Mouse (Mus musculus) lung, embryonic 15.5 days (tissue): ENCODE measurements around the gene Marc2. TPM values are rescaled to one million over a fixed set of nuclear protein-coding genes. Genes with fewer than 3 reads are reported as not detected.

Experiments
- ATAC-seq: fragments of 200-750 bp; cut with Nextera tagmentation; 2 replicates; pipeline ENCODE4 v1.8.0; 2017; ENCODE audit warnings: moderate number of reproducible peaks, borderline replicate concordance; ENCODE audit not compliant: low FRiP score, low TSS enrichment; ENCODE audit errors: extremely low read depth
- H3K27ac ChIP-seq: fragments of 300-500 bp; sonication (generic); 2 replicates; pipeline ENCODE4 v1.5.1; 2015; ENCODE audit warnings: moderate library complexity, mild to moderate bottlenecking, inconsistent platforms
- H3K27me3 ChIP-seq: fragments of 300-500 bp; sonication (generic); 2 replicates; pipeline ENCODE4 v1.6.1; 2015; ENCODE audit warnings: inconsistent platforms
- H3K36me3 ChIP-seq: fragments of 300-500 bp; sonication (generic); 2 replicates; pipeline ENCODE4 v1.6.1; 2015; ENCODE audit warnings: inconsistent platforms
- H3K4me1 ChIP-seq: fragments of 300-500 bp; sonication (generic); 2 replicates; pipeline ENCODE4 v1.6.1; 2015; ENCODE audit warnings: inconsistent platforms
- H3K4me2 ChIP-seq: fragments of 300-500 bp; sonication (generic); 2 replicates; pipeline ENCODE4 v1.6.1; 2015; ENCODE audit warnings: inconsistent platforms, mild to moderate bottlenecking, moderate library complexity
- H3K4me3 ChIP-seq: fragments of 300-500 bp; sonication (generic); 2 replicates; pipeline ENCODE4 v1.5.1; 2015; ENCODE audit warnings: mild to moderate bottlenecking, inconsistent platforms
- H3K9ac ChIP-seq: fragments of 300-500 bp; sonication (generic); 2 replicates; pipeline ENCODE4 v1.6.1; 2015; ENCODE audit warnings: inconsistent platforms
- H3K9me3 ChIP-seq: fragments of 300-500 bp; sonication (generic); 2 replicates; pipeline ENCODE4 v1.6.1; 2016; ENCODE audit warnings: inconsistent platforms
- WGBS: fragments of 180-500 bp; shearing (Covaris S2); methylation state at CpG from one replicate; pipeline ENCODE4 v1.1.7; 2015; 5-methylcytosine and 5-hydroxymethylcytosine counted together
- polyA plus RNA-seq: library from polyadenylated mRNA; unstranded; fragments of >200 nt; fragmentation: Nextera tagmentation; extraction: Ambion mirVana; gene quantifications from 2 replicates; pipeline ENCODE4 v1.2.1, GENCODE M21; 2015

The Marc2 gene
- 150 and 160 TPM in 2 replicates for polyA plus RNA-seq

DNA sequence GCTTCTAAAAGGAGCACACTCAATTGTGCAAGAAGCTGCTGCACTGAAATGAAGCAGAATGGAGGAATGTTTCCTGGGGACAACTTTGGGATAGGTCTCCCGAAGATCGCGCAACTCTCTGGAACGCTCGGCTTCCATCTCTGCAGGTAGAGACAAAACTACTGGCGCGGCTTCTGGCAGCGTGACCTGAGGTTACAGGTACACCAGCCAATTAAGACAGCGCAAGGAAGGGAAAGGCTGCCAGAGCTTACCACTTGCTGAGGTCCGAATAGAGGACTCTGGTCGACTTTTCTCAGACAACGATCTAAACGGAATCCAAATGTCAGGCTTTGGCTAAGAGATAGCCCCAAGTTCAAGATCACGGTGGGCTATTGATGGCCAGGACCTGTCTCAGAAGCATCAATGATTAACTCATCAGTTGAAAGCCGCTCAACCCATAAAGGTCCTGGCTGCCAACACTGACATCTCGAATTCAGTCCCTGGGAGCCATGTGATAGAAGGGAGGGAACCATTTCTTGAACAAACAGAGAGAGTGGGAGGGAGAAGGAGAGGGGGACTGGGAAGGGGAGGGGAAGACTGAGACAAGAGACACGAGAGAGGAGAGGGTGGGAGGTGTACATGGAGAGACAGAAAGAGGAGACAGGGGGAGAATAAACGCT is at the start of gene Marc2:
TSS of gene Marc2 (minus strand) at position 360 of the 659 bp plus-strand sequence.
- Histone ChIP-seq H3K9me3 (no peaks in the 10 kb centered on the region), H3K4me2 (peak within 1 kb of the TSS; percentile 83), H3K9ac (peak within 1 kb of the TSS; percentile 93), H3K27ac (peak within 1 kb of the TSS; percentile 88), H3K36me3 (no peaks in the 10 kb centered on the region), H3K4me1 (peaks cover 20% of the 10 kb centered on the region), H3K27me3 (no peaks in the 10 kb centered on the region; the same call in 1 of the 2 replicates), H3K4me3 (peak within 1 kb of the TSS; percentile 94)
- WGBS = 2% methylated on average over 18 of the region's 18 CpGs
- peak; percentile 40 for ATAC-seq

DNA sequence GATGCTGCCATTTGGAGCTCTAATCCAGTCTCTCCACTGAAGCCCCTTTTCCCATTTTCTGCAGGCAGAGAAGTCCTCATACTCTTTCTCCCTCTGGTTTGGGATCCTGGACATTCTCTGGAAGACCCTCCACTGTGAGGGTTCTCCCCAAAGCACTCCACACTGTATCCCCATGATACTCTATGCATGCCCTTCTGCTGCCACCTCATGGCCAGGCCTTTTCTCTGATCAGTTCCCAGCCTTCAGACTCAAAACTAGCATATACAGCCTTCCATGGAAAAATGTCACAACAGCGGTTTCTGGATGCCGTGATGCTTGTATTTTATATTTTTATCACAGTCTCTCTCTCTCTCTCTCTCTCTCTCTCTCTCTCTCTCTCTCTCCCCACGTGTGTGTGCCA is 45.7 kb upstream of the Marc2 start:
- Histone ChIP-seq H3K27me3 (no peaks in the 10 kb centered on the region), H3K4me3 (no peak overlapping the region), H3K4me1 (no peaks in the 10 kb centered on the region), H3K4me2 (no peak overlapping the region), H3K9me3 (no peaks in the 10 kb centered on the region), H3K36me3 (no peaks in the 10 kb centered on the region), H3K9ac (no peak overlapping the region), H3K27ac (no peak overlapping the region)
- ATAC-seq = no peak
- WGBS = 76% methylated on average over 3 of the region's 3 CpGs

DNA sequence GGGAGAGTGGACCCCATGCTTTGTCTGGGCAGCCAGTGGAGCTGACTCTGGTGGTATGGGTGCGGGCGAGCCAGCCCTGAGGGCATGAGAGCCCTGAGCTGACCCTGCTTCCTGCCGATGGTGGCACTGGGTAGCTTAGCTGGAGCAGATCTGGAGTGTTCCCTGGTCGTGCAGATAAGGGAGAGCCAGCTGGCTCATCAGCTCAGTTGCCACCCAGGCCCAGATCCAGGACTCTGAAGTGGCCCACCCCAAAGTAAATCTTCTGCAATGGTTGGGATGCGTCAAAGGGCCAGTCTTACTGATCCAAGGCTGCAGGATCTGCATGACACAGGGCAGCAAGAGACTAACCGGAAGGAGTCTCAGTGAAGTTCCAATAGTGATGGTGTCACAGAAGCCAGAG is 43.2 kb upstream of the Marc2 start:
- H3K9me3 ChIP-seq = no peaks in the 10 kb centered on the region

DNA sequence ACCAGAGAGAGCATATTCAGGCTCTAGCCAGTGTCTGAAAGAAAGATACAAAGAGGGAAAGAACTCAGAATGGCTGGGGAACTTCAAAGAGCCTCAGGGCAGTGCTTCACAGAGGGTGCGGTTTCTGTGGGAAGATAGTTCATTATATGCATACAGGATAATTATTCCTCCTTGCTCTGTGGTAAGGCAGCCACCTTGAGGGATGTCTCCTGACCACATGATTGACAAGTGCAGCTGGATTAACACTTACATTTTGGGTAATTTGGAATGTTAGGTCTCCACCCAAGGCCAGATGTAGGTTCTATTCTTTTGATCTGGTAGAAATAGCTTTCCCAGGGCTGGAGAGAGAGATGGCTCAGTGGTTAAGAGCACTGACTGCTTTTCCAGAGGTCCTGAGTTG is 39.9 kb upstream of the Marc2 start:
- Histone ChIP-seq H3K4me1 (peaks cover 11% of the 10 kb centered on the region; the same call in 1 of the 2 replicates), H3K36me3 (no peaks in the 10 kb centered on the region), H3K4me3 (no peak overlapping the region), H3K4me2 (no peak overlapping the region), H3K9me3 (no peaks in the 10 kb centered on the region), H3K27me3 (peaks cover 33% of the 10 kb centered on the region), H3K27ac (no peak overlapping the region), H3K9ac (no peak overlapping the region)
- 81% methylated on average over 1 of the region's 1 CpGs for WGBS
- no peak for ATAC-seq

More for the DNA sequence above, 43.2 kb upstream of the Marc2 start:
- no peak overlapping the region for H3K27ac ChIP-seq
- ATAC-seq = no peak
- H3K36me3 ChIP-seq = no peaks in the 10 kb centered on the region
- WGBS = 83% methylated on average over 6 of the region's 6 CpGs
- H3K4me2 ChIP-seq = no peak overlapping the region
- H3K9ac ChIP-seq = no peak overlapping the region
- H3K4me3 ChIP-seq = no peak overlapping the region
- peaks cover under 1% of the 10 kb centered on the region; the same call in 1 of the 2 replicates for H3K27me3 ChIP-seq
- no peaks in the 10 kb centered on the region for H3K4me1 ChIP-seq

DNA sequence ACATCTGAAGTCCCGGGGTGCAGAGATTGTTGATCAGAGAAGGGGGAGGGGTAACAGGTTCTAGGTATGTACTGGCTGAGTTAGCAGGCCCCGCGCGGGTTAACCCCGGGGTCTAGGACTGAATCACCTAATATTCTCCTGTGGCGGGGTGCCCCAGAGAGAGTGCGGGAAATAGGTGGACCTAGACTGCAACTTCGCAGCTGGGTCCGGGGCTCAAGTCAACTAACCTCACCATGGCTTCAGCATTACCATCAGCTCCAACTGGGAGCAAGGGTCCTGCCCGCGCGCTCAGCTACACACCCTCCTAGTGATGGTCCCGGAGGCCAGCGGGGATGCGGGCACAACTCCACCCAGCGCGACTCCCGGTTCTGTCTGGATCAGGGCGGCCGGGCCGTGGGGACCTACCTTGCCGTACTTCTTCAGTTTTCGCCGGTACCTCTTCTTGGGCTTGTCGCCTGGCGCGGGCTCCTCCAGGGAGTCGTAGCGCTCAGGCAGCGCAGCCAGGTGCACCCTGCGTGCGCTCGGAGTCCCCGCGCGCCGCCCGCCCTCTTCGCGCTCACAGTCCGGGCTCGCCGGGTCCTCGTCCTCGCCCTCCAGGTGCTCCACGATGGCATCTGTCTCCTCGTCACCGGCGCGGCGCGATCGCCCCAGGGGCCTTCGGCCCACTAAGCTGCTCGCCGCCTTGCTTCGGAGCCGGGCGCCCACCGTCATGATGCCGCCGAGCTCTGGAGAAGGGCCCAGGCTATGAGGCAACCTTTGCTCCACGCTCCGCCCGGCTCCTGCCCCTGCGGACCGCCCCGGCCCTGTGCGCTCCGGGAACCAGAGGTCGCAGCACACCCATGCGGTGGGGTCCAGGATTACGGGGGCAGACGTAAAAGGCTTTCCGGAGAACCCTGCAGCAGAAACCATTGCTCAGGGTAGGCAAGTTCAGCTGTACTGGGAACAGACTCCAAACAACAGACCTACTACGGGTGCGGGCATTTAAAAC is 36.3 kb upstream of the Marc2 start, which contains the start of gene C130074G19Rik:
TSS of gene C130074G19Rik (minus strand) at position 938 of the 988 bp plus-strand sequence.
- H3K36me3 ChIP-seq = no peaks in the 10 kb centered on the region
- ATAC-seq = peak; percentile 87
- H3K9me3 ChIP-seq = no peaks in the 10 kb centered on the region
- WGBS = 2% methylated on average over 77 of the region's 77 CpGs
- H3K4me3 ChIP-seq = peak within 1 kb of the TSS; percentile 50
- H3K4me2 ChIP-seq = peak within 1 kb of the TSS; percentile 81
- H3K4me1 ChIP-seq = peaks cover 11% of the 10 kb centered on the region; the same call in 1 of the 2 replicates
- no peak within 1 kb of the TSS for H3K27ac ChIP-seq
- peak within 1 kb of the TSS; percentile 40 for H3K9ac ChIP-seq
- H3K27me3 ChIP-seq = peaks cover 36% of the 10 kb centered on the region

DNA sequence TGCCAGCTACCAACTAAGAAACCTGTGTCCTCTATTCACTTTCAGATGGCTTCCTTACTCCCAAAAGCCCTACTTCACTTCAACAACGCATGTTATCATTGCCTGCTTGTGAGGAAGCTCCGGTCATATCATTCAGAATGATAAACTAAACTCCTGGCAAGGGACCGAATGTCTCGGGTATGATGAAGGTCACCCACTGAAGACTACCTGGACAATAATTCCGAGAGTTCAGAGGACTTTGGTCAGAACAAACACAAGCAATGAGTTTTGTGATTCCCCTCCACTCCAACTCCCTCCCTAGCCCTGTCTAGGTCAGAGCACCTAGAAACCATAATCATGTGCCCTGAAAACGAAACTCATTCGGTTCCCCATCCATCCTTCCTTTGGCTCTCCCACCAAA is 35.6 kb upstream of the Marc2 start:
- no peak for ATAC-seq
- peaks cover 36% of the 10 kb centered on the region for H3K27me3 ChIP-seq
- H3K27ac ChIP-seq = no peak overlapping the region
- H3K4me3 ChIP-seq = peak overlapping the region; percentile 50
- H3K36me3 ChIP-seq = no peaks in the 10 kb centered on the region
- H3K4me2 ChIP-seq = peak overlapping the region; percentile 81
- H3K4me1 ChIP-seq = peaks cover 11% of the 10 kb centered on the region; the same call in 1 of the 2 replicates
- H3K9ac ChIP-seq = no peak overlapping the region
- 56% methylated on average over 7 of the region's 7 CpGs for WGBS
- no peaks in the 10 kb centered on the region for H3K9me3 ChIP-seq

DNA sequence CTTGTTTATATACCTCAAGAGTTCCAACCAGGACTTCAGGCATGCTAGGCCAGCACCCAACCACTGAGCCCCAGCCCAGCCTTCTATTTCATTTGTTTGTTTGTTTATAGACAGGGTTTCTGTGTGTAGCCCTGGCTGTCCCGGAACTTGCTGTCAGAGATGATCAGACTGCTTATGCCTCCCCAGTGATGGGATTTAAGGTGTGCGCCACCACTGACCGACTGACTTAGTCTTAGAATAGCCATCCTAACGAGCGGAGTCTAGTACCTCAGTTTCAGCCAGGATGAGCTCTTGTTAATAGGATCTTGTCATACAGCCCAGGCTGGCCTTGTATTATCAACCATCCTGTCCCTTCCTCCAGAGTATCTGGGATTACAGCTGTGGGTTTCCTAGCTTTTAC is 35.0 kb upstream of the Marc2 start:
- peaks cover 36% of the 10 kb centered on the region for H3K27me3 ChIP-seq
- no peak overlapping the region for H3K9ac ChIP-seq
- 75% methylated on average over 5 of the region's 5 CpGs for WGBS

DNA sequence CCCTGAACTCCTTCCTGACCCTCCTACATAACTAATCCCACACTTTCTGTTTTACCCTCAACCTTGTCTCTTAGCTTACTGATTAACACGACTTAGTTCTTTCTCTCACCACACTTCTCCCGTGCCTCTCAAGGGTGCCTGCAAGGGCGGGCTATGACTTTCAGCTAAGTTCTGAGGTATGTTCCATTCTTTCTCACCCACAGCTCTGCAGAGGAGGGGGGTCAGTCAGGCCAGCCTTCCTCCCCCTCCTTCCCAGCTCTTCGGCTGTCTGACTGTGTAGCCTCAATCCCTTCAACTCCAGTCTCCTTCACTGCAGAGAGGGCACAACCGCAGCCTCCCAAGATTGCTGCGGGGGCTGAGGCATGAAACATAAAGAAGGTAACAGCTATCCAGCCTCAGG is 32.6 kb upstream of the Marc2 start:
- peaks cover 11% of the 10 kb centered on the region; the same call in 1 of the 2 replicates for H3K4me1 ChIP-seq
- H3K9ac ChIP-seq = no peak overlapping the region
- no peaks in the 10 kb centered on the region for H3K36me3 ChIP-seq
- no peak overlapping the region for H3K4me2 ChIP-seq
- peaks cover 30% of the 10 kb centered on the region for H3K27me3 ChIP-seq
- no peak overlapping the region for H3K27ac ChIP-seq
- 53% methylated on average over 6 of the region's 6 CpGs for WGBS
- no peaks in the 10 kb centered on the region for H3K9me3 ChIP-seq
- H3K4me3 ChIP-seq = no peak overlapping the region
- ATAC-seq = no peak

More for the DNA sequence above, 35.0 kb upstream of the Marc2 start:
- peak overlapping the region; percentile 50 for H3K4me3 ChIP-seq
- H3K27ac ChIP-seq = no peak overlapping the region
- no peak for ATAC-seq
- H3K4me2 ChIP-seq = peak overlapping the region; percentile 81
- H3K4me1 ChIP-seq = peaks cover 11% of the 10 kb centered on the region; the same call in 1 of the 2 replicates
- no peaks in the 10 kb centered on the region for H3K9me3 ChIP-seq
- no peaks in the 10 kb centered on the region for H3K36me3 ChIP-seq

DNA sequence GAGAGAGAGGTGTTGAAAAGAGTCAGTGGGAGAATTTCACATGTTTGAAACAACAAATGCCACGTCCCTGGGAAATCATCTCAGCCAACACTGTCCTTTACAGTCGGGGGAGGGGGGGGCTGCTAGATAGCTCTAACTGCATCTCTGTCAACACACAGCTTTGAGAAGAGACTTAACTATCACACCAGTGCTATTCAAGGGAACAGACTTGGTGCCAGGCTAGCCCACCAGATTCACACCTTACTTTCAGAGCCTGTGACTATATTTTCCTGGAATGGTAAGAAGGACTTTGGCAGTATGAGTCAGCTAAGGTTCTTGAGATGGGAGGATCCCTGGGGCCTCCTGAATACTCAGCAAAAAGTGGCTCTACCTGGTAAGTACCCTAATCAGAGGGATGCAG is 31.1 kb upstream of the Marc2 start:
- 47% methylated on average over 2 of the region's 2 CpGs for WGBS
- H3K36me3 ChIP-seq = no peaks in the 10 kb centered on the region
- no peaks in the 10 kb centered on the region for H3K9me3 ChIP-seq
- H3K4me2 ChIP-seq = no peak overlapping the region
- no peak overlapping the region for H3K27ac ChIP-seq
- peaks cover 2% of the 10 kb centered on the region; the same call in 1 of the 2 replicates for H3K4me1 ChIP-seq
- peaks cover 15% of the 10 kb centered on the region for H3K27me3 ChIP-seq
- ATAC-seq = no peak
- no peak overlapping the region for H3K9ac ChIP-seq
- H3K4me3 ChIP-seq = no peak overlapping the region

DNA sequence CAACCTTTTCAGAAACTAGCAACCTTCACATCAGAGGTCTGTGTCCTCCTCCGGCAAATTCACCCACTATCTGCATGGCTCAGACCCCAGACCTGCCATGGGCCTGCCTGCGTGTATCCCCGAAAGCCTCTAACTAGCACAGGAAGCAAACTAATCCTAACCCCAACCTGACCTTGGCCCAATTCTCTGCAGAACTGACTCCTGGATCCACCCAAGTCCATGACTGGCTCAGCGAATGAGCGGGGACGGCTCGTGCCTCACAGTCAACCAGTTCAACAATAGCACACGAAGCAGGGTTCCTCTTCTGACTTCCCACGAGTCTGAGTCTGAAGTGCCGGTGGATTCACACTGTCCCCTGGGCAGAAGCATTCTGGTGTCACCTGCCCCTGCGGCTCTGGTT is 27.7 kb upstream of the Marc2 start:
- no peak overlapping the region for H3K27ac ChIP-seq
- H3K4me1 ChIP-seq = peaks cover 15% of the 10 kb centered on the region
- no peak overlapping the region for H3K4me3 ChIP-seq
- no peaks in the 10 kb centered on the region for H3K36me3 ChIP-seq
- no peak for ATAC-seq
- H3K4me2 ChIP-seq = no peak overlapping the region
- H3K9ac ChIP-seq = no peak overlapping the region
- 80% methylated on average over 11 of the region's 11 CpGs for WGBS
- H3K27me3 ChIP-seq = no peaks in the 10 kb centered on the region
- no peaks in the 10 kb centered on the region for H3K9me3 ChIP-seq

DNA sequence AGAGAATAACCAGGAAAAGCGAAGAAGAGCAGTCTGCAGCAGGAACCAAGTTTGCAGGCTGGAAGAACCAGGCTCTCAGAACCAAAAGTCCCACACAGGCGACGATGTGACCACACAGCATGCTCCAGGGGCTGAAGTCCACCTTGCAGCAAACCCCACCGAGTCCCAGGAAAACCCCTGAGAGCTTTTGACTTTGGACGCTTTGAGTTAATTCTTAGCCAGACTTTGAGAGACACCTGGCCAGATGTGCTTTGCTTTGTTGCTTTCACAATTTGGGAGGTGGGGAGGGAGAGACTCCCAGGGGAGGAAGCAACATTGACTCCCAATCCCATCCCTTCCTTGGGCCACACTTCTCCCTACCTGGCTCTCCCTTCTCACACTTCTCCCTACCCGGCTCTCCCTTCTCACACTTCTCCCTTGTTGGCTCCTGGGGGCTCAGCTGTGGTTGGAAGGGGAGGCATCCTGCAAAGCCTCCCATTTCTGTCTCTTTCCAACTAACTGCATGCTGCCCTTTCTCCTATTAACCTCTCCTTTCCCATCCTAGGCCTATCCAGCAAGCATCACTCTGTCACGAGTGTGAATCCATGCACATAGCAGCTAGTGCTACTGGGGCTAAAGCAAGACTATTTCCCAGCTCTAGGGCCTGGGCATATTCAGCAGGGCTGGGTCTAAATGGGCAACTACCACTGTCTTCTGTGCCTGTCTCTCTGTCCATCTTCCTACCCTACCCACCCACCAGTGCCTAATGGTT is 26.0 kb upstream of the Marc2 start:
- WGBS = 73% methylated on average over 7 of the region's 7 CpGs
- no peaks in the 10 kb centered on the region for H3K36me3 ChIP-seq
- H3K9me3 ChIP-seq = no peaks in the 10 kb centered on the region
- peaks cover 15% of the 10 kb centered on the region for H3K4me1 ChIP-seq
- ATAC-seq = no peak
- no peak overlapping the region for H3K4me3 ChIP-seq
- no peak overlapping the region for H3K27ac ChIP-seq
- H3K4me2 ChIP-seq = no peak overlapping the region
- no peaks in the 10 kb centered on the region for H3K27me3 ChIP-seq
- no peak overlapping the region for H3K9ac ChIP-seq
